Mouse (Mus musculus) cerebellum, adult 18-20 months (tissue): Measurements from ENCODE around the gene Cd81.

ENCODE experiments used
- DNase-seq, 2 experiments: peaks; one replicate each; pipeline ENCODE4 v3.0.0; 2021

Cd81 gene

GRCm38 (mm10) chr7:143049841-143050816 is 2.4 kb upstream of the Cd81 start:
- peak in 1 of 2 experiments; percentile 10 for DNase-seq

GRCm38 (mm10) chr7:143051316-143051715 is 1.2 kb upstream of the Cd81 start:
- DNase-seq: no peak

GRCm38 (mm10) chr7:143053008-143053899 is 715 bp downstream of the Cd81 start:
- DNase-seq: peak; percentile 51 to 65

- peak in 1 of 2 experiments; percentile 25 for DNase-seq
Measured at GRCm38 (mm10) chr7:143053961-143054611, 1.5 kb downstream of the Cd81 start.

GRCm38 (mm10) chr7:143054612-143054965 is 2.0 kb downstream of the Cd81 start:
- DNase-seq: no peak

- DNase-seq: no peak
Measured at GRCm38 (mm10) chr7:143055001-143055400, 2.5 kb downstream of the Cd81 start.

GRCm38 (mm10) chr7:143055499-143056186 is 3.1 kb downstream of the Cd81 start:
- no peak for DNase-seq

GRCm38 (mm10) chr7:143057023-143057422 is 4.5 kb downstream of the Cd81 start:
- DNase-seq: no peak

GRCm38 (mm10) chr7:143057667-143058220 is 5.2 kb downstream of the Cd81 start:
- DNase-seq: no peak

GRCm38 (mm10) chr7:143058221-143058697 is 5.7 kb downstream of the Cd81 start:
- no peak for DNase-seq

GRCm38 (mm10) chr7:143059202-143059870 is 6.8 kb downstream of the Cd81 start:
- peak; percentile 51 to 58 for DNase-seq

GRCm38 (mm10) chr7:143062704-143063103 is 10.2 kb downstream of the Cd81 start:
- no peak for DNase-seq

GRCm38 (mm10) chr7:143064226-143064625 is 11.7 kb downstream of the Cd81 start:
- peak in 1 of 2 experiments; percentile 40 for DNase-seq

GRCm38 (mm10) chr7:143065692-143066091 is 13.2 kb downstream of the Cd81 start:
- no peak for DNase-seq

GRCm38 (mm10) chr7:143067469-143067868 is 14.9 kb downstream of the Cd81 start:
- DNase-seq: no peak

GRCm38 (mm10) chr7:143067897-143068296 is 15.4 kb downstream of the Cd81 start:
- no peak for DNase-seq

- DNase-seq: peak; percentile 61 to 75
Measured at GRCm38 (mm10) chr7:143068316-143068881, 15.9 kb downstream of the Cd81 start.

- peak; percentile 97 to 99 for DNase-seq
Measured at GRCm38 (mm10) chr7:143068882-143069591, 16.5 kb downstream of the Cd81 start, which contains the start of gene Tssc4. TSS of gene Tssc4 (plus strand) at chr7:143069249.

- peak; percentile 37 to 43 for DNase-seq
Measured at GRCm38 (mm10) chr7:143069751-143070400, 17.3 kb downstream of the Cd81 start.
